Mouse (Mus musculus) bone marrow, adult 2 months (tissue): ENCODE data around the gene E130114P18Rik. TPM values are rescaled to one million over a fixed set of nuclear protein-coding genes. Genes with fewer than 3 reads are reported as not detected.

ENCODE experiments used
- H3K27ac ChIP-seq: fragments of 200-500 bp; 2 replicates; pipeline ENCODE4 v1.5.1; 2012; ENCODE audit warnings: low read depth, mild to moderate bottlenecking, control low read depth, inconsistent platforms, low read length; ENCODE audit not compliant: control insufficient read depth, poor library complexity, insufficient read depth
- H3K4me1 ChIP-seq: fragments of 200-500 bp; 2 replicates; pipeline ENCODE4 v1.6.1; 2011; ENCODE audit warnings: low read length; ENCODE audit not compliant: control insufficient read depth, insufficient read depth
- H3K4me3 ChIP-seq: fragments of 200-500 bp; replicated peaks from 2 replicates; pipeline ENCODE3; 2011; ENCODE audit warnings: mild to moderate bottlenecking, low read depth, low read length, control low read depth; ENCODE audit not compliant: control insufficient read depth
- CTCF ChIP-seq: fragments of 200-500 bp; IDR thresholded peaks from 2 replicates; pipeline ENCODE4 v1.5.1; 2011; ENCODE audit warnings: low read length, control low read depth; ENCODE audit not compliant: control insufficient read depth, insufficient read depth
- POLR2A ChIP-seq: fragments of 200-500 bp; IDR thresholded peaks from 2 replicates; pipeline ENCODE4 v1.6.1; 2011; ENCODE audit warnings: low read depth, mild to moderate bottlenecking, control low read depth, low read length, borderline replicate concordance; ENCODE audit not compliant: control insufficient read depth
- WGBS: fragments of 180-500 bp; shearing (Covaris S2); methylation state at CpG from one replicate; pipeline ENCODE4 v1.1.7; 2018; 5-methylcytosine and 5-hydroxymethylcytosine counted together
- polyA plus RNA-seq: library from polyadenylated mRNA; stranded (reverse); fragments of >200 nt; gene quantifications from 2 replicates; pipeline ENCODE4 v1.2.4, GENCODE M21; 2011; ENCODE audit warnings: low replicate concordance; ENCODE audit not compliant: missing spikeins, insufficient read depth, insufficient read length

E130114P18Rik gene
- polyA plus RNA-seq, 1 experiment, result not detected

- 87% methylated on average over 8 of the region's 8 CpGs for WGBS
- Histone ChIP-seq H3K4me3 (no peak overlapping the region), H3K27ac (no peak overlapping the region), H3K4me1 (no peaks in the 10 kb centered on the region; the same call in 1 of the 2 replicates)
- no peak for TF ChIP-seq POLR2A
- no peak for TF ChIP-seq CTCF
Observed at GRCm38 (mm10) chr4:97819101-97819500, 41.2 kb upstream of the E130114P18Rik start.

GRCm38 (mm10) chr4:97818498-97818897, 40.6 kb upstream of the E130114P18Rik start:
- H3K4me1 ChIP-seq, result peaks cover 1% of the 10 kb centered on the region
- TF ChIP-seq CTCF, result no peak
- no peak for TF ChIP-seq POLR2A
- WGBS, result 79% methylated on average over 3 of the region's 3 CpGs
- no peak overlapping the region for H3K27ac ChIP-seq
- no peak overlapping the region for H3K4me3 ChIP-seq

- 83% methylated on average over 1 of the region's 1 CpGs for WGBS
- H3K4me3 ChIP-seq, result no peak overlapping the region
- peaks cover 1% of the 10 kb centered on the region for H3K4me1 ChIP-seq
- H3K27ac ChIP-seq, result no peak overlapping the region
- TF ChIP-seq CTCF (no peak), POLR2A (no peak)
Observed at GRCm38 (mm10) chr4:97817741-97818140, 39.9 kb upstream of the E130114P18Rik start.

- Histone ChIP-seq H3K27ac (no peak overlapping the region), H3K4me1 (peaks cover 1% of the 10 kb centered on the region), H3K4me3 (no peak overlapping the region)
- TF ChIP-seq POLR2A, result no peak
- TF ChIP-seq CTCF, result no peak
- 86% methylated on average over 3 of the region's 3 CpGs for WGBS
Observed at GRCm38 (mm10) chr4:97816753-97817152, 38.9 kb upstream of the E130114P18Rik start.

- no peak overlapping the region for H3K27ac ChIP-seq
- peaks cover 1% of the 10 kb centered on the region for H3K4me1 ChIP-seq
- H3K4me3 ChIP-seq, result no peak overlapping the region
- no peak for TF ChIP-seq POLR2A
- no peak for TF ChIP-seq CTCF
Observed at GRCm38 (mm10) chr4:97816001-97816400, 38.1 kb upstream of the E130114P18Rik start.

- H3K27ac ChIP-seq, result no peak overlapping the region
- 53% methylated on average over 7 of the region's 7 CpGs for WGBS
- no peak for TF ChIP-seq CTCF
- no peak for TF ChIP-seq POLR2A
Observed at GRCm38 (mm10) chr4:97814515-97814914, 36.6 kb upstream of the E130114P18Rik start.

GRCm38 (mm10) chr4:97813996-97814395, 36.1 kb upstream of the E130114P18Rik start:
- H3K27ac ChIP-seq, result no peak overlapping the region
- H3K4me1 ChIP-seq, result peaks cover 5% of the 10 kb centered on the region
- H3K4me3 ChIP-seq, result no peak overlapping the region
- TF ChIP-seq CTCF, result no peak
- no peak for TF ChIP-seq POLR2A
- WGBS, result 83% methylated on average over 4 of the region's 4 CpGs

More at GRCm38 (mm10) chr4:97814515-97814914, 36.6 kb upstream of the E130114P18Rik start:
- H3K4me1 ChIP-seq, result peaks cover 3% of the 10 kb centered on the region
- no peak overlapping the region for H3K4me3 ChIP-seq

GRCm38 (mm10) chr4:97813035-97813434, 35.2 kb upstream of the E130114P18Rik start:
- Histone ChIP-seq H3K4me1 (peaks cover 5% of the 10 kb centered on the region), H3K27ac (no peak overlapping the region), H3K4me3 (no peak overlapping the region)
- TF ChIP-seq POLR2A (no peak), CTCF (no peak)
- WGBS, result 56% methylated on average over 5 of the region's 5 CpGs

- 63% methylated on average over 7 of the region's 7 CpGs for WGBS
- Histone ChIP-seq H3K4me3 (no peak overlapping the region), H3K27ac (no peak overlapping the region), H3K4me1 (peaks cover 7% of the 10 kb centered on the region)
- TF ChIP-seq POLR2A (no peak), CTCF (no peak)
Observed at GRCm38 (mm10) chr4:97810348-97810939, 32.6 kb upstream of the E130114P18Rik start.
